Mouse (Mus musculus) cortical plate, adult 2 months (tissue): ENCODE data around the gene 1700069L16Rik.

Experiments
- CTCF ChIP-seq: fragments of 200-500 bp; IDR thresholded peaks from 2 replicates; pipeline ENCODE4 v1.5.1; 2011; ENCODE audit warnings: mild to moderate bottlenecking, control low read depth, low read length; ENCODE audit not compliant: insufficient read depth; ENCODE audit errors: extremely low read depth
- POLR2A ChIP-seq: fragments of 200-500 bp; IDR thresholded peaks from 2 replicates; pipeline ENCODE4 v1.6.1; 2011; ENCODE audit warnings: mild to moderate bottlenecking, low read length, control low read depth; ENCODE audit not compliant: insufficient read depth; ENCODE audit errors: extremely low read depth

DNA sequence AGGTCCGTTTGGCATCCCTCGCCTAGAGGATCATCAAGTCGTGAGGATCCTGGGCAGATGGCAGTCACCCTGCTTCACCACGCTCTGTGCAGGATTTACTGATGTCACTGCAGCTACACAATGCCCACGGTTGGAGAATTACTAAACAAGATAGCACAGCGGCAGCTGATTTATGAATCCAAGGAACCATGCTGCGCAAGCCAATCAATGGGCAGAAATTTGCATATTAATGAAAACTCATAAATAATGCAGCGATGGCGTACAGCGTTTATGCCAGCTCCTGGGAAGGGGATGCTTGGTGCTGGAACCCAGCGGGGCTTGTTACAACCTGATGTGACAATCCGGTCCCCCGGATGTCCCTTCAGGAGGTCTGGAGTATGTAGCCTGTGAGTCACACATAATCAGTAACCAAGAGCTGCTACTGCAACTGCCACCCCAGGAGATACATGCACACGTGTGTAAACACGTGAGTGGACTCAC is 34.5 kb downstream of the 1700069L16Rik start:
- no peak for TF ChIP-seq POLR2A
- no peak for TF ChIP-seq CTCF
